Mouse (Mus musculus) lung, postnatal 25 days (tissue): ENCODE data around the gene Elavl3.

Experiments used
- DNase-seq: peaks from one replicate; pipeline ENCODE4 v3.0.0; 2022; ENCODE audit warnings: low spot score

Gene Elavl3

DNA sequence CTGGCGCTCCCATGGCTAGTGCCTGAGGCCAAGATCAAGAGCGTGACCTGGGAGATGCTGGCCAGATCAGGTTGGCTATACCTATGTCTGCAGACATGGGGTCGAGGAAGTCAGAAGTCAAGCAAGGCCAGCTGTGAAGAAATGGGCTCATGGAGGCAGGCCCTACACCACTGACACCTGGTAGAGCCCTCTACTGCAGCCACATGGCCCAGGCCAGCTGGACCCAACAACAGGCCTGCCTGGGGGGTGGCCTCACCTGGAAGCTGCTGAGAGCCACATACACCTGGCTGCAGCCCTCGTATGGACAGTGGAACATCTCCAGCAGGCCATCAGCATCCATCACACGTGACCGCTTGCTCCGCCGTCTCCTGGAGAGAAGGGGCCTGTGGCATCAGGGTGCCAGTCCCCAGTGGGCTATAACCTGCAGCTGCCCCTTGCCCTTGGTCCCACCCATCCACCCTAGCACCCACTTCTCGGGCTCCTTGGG is 5.3 kb upstream of the Elavl3 start:
- no peak for DNase-seq

DNA sequence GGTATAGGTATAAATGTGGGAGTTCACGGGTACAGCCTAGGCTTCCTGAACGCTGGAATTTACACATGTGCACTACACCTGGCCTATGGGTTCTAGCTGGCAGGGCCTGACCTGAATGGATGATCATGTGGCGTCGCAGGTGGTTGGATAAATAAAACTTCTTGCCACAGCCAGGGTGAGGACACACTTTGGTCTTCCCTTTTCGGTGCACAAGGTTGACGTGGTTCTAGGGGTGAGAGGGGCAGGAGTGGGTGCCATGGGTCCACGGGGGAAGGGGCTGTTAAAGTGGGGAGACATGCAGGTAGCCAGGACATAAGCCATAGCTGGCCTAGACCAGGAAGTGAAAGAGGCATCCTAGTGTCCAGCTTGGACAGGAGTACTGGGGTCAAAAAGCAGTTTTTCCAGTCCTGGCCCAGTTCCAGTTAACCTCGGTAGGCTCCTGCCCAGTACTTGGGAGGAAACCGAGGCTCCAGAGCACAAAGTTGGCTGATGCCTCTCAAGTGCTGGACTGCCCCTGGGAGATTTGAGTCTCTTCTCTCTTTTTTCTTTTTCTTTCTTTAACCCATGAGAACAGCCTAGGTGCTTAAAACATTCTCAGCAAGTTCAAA is 4.6 kb upstream of the Elavl3 start:
- DNase-seq, result no peak

DNA sequence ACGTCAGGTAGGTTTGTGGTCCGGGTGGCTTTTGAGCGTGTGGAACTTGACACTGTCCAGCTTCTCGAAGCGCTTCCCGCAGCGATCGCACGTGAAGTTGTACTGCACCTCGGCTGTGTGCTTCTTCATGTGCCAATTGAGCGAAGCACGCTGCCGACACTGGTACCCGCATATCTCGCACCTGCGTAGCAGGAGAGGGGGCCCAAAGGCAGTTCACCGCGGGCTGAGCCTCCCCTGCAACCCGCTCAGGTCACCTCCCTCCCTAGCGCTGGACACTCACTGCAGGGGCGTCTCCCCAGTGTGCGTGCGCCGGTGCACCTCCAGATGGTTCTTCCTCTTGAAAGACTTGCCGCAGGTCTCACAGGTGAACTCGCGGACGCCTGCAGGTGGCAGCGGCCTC is 3.9 kb upstream of the Elavl3 start:
- no peak for DNase-seq

DNA sequence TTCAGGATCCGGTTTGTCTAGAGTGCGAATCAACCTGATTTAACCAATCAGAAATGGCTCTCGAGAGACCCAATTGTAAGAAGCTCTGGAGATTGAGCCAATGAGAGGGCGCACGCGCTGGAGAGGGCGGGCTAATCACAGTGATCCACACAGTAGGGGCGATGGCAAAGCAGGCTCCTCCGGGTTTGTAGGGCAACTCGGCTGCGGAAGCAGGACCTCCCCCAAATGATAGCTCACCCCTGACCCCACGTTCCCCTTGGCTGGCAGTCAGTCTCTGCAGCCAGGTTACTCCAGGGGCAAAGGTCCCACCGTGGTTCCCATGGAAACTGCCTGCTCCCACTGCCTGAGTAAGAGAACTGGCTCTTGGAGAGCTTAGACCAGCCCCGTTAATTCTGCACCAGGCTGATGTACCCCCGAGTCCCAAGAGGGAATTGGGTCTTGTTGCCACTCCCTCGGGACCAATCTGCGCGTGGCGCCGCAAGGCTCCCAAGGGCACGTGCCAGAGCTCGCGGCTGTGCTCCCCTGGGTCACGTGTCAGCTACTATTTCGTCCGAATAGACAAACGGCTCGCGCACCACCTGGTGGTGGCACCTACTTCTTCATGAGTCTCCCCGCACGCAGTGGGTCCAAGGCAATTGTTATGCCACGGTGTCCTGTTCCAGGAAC is 2.7 kb upstream of the Elavl3 start:
- DNase-seq, result peak; percentile 57

DNA sequence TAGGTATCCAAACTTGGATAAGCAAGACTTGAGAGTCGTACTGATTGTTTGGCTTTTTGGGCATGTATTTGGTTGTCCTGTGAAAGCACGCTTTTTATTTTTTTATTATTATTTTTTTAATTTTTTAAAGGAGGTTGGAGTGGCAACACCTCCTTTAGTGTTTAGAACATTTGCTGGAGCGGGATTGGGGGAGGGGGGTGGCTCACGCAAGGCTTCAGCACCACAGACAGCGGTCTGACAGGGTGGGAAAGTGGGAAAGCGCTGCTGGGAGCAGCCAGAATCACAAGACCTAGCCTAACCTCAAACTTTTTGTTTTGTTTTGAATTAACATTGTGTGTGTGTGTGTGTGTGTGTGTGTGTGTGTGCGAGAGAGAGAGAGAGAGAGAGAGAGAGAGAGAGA is 1.8 kb upstream of the Elavl3 start:
- DNase-seq, result no peak

DNA sequence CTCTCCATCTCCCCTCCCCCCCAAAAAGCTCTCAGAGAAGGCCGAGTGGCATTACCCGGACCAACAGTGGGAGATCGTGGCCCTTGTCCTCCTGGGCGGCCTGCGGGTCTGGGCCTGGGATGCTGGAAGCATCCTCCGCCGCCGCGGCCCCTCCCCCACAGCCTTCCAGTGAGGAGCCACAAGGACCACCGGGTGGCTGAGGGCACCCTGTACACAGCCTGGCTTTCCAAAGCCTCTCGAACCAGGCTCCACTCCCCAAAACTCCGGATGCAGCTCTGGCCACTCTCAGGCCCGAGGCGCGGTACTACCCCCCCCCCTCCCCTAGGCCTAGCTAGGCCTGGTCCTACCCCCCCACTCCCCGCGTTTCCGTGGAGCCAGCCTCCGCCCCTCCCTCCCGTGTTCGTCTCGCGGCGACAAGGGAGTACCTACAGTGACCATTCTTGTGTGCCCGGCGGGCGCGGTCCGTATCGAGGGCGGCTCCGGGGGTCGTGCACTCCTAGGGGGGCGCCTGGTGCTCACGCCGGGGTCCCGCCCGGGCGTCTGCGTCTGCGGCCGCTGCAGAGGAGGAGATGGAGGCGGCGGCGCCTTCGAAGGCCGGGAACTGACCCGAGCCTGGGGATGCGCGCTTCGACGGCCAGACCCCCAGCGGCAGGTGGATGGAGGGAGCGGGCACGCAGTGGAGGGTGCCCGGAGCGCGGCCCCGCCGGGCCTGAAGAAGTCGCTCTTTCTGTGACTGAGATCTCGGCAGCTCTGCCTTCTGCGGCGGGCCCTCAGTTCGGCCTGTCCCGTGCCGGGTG is 464 bp downstream of the Elavl3 start:
- no peak for DNase-seq

DNA sequence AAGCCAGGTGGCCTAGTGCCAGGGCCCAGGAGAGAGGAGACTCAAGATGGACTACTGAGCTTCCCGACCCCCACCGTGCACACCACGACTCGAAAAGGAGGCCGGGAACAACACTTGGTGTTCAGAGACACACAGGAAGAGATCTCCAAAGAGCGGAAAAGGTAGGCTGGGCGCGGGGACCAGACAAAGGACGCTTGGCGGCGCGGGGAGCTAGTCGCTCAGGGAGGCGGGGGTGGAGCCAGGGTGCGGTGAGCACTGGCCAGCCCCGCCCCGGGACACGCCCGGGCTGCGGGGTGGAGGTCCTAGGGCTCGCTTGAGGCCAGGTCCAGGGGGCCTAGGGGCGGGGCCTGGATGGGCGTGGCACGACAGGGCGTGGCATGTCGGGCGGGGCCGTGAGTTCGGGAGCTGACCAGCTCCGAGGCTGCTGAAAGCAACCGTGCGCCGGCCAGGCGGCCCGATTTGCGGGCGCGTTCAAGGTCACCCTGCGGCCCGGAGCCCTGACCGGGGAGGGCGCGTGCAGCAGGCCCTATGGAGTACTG is 1.4 kb downstream of the Elavl3 start:
- DNase-seq, result peak; percentile 16

DNA sequence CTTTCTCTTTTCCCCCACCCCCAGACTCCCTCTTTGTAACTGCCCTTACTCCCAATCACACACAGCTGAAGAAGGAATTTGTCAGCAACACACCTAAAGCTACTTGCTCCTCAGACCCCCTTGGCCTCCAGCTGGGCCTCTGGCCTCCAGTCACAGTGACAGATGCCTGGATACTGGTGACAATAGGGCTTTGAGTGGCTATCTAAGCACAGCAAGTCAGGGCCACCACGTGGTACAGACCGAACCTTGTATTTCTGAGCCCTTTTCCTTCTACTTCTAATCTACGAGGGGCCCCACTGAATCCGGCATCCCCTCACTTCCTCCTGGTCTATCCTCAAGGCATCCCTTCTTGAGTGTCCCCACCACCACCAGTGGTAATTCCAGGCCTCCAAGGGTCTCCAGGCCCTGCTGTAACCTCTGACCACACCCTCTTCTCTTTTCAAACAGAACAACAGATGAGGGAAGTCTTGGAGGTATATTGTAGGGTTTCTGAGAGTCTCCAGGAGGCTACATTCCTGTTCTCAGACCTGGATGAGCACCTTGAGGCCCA is 2.0 kb downstream of the Elavl3 start:
- no peak for DNase-seq

DNA sequence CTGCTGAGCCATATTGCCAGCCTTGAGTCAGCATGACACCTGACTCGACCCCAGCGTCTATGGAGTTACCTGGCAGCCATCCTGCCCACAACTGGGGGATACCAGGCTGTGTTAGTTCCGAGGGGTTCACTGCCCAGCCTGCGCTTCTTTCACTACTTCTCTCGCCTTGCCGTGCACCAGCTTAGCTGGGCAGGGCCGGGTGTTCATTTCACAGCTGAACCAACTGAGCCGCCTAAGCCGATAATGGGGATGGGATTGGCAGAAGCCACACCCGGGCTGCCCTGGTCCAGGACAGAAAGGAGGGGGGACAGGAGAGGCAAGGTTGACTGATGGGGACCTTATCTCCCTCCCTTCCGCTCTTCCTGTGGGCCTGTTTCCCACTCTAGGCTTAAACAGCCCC is 2.5 kb downstream of the Elavl3 start:
- no peak for DNase-seq

DNA sequence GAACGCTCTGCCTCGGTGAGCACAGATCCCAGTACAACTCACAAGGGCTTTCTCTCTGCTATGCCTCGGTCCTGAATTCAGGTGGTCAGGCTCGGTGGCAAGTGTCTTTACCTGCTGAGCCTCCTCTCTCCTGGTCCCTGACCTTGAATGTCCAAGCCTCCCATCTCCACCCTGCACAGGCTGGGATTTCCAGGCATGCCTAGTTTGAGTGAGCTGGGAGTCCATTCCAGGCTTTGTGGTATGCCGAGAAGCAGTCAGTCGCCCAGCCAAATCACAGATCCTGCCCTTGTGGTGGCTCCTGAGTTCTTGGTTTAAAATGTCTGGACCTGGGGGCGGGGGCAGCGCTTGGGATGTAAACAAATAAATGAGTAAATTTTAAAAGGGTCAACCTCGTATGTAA is 4.5 kb downstream of the Elavl3 start:
- DNase-seq, result no peak

DNA sequence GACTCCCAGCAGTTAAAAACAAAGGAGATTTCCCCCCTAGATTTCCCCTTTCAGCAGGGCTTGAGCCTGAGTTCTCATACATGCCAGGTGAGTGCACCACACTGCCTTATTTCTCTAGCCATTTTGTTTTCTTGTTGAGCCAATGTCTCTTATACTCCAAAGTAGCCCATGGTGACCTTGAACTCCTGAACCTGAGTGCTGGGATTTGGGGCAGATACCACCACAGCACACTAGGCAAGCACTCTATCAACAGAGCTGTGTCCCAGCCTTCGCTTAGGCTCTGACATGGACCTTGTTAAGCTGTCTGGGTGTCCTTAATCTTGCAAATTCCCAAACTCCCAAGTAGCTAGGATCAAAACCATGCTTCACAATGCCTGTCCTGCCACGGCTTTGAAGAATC is 10.0 kb downstream of the Elavl3 start:
- no peak for DNase-seq

DNA sequence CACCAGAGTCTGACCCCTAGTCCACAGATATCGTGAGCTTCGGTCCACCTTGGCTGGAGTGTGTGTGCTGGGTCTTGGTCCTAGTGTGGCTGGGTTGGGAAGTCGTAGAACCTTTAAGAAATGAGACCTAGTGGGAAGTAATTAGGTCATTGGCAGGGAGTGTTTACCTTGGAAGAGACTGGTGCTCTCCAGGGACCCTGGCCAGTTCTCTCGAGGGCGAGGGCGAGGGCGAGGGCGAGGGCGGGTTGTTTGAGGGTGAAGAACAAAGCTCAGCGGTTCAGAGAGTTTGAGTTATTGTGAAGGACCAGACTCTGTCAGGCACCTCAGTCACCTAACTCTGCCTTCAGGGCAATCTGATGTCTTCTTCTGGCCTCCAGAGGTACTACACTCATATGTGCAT is 14.0 kb downstream of the Elavl3 start:
- DNase-seq, result no peak

DNA sequence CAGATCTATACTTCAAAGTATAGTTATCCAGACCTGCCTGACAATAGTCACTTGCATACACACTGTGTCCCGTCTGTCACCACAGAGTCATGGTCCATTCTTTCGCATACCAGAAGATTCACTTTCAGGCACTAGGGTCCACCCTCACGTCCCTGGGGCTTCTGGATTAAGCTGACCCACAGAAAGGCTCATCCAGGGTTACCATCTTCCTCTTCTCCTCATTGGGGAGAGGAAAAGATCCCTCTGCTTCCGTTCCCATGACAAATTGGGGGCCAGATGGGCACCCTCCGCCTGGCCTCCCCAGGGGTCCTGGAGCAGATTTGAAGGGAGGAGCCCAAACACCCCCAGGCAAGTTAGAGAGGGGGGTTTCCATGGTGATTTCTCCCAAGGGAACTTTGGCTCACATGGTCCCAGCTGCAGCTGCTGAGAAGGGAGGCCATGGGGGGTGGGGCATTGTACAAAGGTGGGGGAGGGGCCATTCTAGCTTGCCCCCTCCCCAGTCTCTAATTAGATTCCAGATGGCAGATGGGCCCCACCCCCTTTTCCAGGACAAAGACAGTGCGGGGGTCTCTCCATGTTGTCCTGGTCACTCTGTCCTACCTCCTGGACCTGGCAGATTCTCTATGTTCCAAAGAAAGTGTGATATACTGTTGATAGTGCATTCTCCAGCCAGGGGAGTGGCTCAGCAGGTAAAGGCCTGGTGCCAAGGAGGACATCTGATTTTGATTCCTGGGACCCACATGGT is 16.4 kb downstream of the Elavl3 start:
- no peak for DNase-seq

DNA sequence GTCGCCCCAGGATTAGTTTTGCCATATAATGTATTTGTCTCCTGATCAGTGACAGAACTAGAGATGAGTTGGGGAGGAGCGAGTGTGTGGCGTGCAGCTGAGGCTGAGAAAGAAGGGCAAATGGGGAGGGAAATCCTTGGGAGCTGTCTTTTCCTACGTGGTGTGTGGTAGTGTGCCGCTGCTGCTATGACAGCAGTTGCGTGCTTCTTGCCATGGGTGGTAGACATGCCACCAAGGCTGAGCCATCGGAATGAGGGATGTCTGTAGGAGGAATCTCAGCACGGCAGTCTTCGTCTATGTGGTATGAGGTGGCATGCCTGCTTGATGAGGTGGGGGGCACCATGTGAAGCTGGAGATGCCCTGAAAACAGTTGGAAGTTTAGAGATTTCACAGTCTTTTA is 21.4 kb downstream of the Elavl3 start:
- no peak for DNase-seq

DNA sequence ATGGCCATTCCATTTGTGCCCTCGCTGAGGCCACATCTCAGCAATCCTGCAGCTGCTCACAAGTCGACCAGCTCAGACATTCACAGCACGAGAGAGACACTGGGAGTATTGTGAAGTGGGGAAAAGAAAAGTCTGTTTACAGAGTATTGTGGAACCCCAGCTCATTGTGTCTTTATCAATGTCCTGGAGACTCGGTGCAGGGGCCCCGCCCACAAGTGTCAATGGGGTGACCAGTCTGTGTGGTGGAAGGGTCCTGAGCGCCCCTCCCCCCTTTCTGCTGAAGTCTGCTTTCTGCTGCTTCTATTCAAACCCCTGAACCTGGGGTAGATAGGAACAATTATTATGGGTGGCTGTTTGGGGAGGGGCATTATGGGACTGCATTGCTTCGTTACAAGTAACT is 23.4 kb downstream of the Elavl3 start:
- DNase-seq, result no peak

DNA sequence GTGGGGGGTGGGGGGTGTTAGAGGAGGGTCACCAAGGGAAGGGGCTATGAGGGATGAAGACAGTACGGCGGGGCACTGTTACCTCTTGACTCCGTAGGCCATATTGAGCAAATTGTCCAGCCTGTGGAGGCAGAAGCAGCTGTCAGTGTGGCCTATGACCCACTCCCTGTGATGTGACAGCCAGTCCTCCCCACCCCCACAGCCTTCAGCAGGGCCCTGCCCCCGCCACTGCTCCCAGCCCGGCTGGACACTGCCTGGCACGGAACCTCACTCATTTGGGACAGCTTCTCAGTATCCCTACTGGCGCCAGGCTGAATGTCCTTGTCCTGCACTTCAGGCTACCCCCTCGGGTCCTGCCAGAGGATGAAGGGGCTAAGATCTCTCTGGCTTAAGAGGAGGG is 27.2 kb downstream of the Elavl3 start:
- no peak for DNase-seq

DNA sequence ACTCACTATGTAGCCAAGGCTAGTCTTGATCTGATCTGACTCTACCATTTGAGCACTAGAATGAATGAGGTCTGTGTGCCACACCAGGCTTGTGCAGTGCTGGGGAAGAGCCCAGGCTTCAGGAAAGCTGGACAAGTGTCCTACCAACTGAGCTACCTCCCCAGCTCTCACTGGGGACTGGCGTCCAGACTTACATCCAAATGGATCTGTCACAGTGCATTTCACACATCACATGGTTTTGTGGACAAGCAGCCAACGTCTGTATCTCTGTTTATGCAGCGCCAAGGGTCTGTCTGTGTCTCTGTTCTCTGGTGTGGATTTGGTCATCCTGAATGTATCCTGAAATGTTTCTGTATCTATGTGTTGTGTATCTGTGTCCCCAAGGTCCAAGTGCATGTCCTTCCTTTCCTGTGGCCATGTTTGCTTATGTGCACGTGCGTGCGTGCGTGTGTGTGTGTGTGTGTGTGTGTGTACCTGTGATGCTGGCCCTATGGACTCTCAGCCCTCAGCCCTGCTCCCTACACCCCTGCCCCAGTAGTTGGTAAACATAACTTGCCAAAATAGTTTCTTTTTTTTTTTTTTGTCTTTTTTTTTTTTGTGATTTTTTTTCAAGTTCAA is 34.5 kb downstream of the Elavl3 start:
- DNase-seq, result no peak

DNA sequence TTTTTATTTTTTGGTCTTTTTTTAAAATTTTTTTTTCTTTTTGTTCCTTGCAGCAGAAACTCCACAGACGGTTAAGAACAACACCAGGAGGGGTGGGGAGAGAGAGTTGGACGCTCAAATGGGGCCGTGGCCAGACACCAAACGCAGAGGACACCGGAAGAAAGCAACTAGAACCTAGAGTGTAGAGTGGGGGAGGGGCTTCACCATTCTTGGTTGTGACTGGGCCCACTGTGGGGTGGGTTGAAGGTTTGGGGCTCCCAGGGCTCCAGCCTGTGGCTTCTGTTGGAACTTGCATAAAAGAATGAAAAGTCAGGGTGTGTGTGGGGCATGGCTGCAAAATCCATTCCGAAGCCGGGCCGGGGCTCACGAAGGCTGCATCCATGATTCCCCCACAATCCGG is 35.6 kb downstream of the Elavl3 start:
- no peak for DNase-seq

DNA sequence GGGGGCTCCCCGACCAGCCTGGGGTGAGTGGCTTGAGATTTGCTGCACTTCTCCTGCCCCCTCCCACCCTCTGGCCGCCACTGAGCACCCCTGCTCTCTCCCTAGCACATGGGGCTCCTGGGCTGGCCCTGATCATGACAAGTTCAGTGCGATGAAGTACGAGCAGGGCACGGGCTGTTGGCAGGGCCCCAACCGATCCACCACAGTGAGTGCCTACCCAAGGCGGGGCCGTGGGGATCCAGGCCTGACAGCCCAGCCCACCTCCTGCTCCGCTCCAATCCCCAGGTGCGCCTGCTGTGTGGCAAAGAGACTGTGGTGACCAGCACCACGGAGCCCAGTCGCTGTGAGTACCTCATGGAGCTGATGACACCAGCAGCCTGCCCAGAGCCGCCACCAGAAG is 39.1 kb downstream of the Elavl3 start:
- no peak for DNase-seq

DNA sequence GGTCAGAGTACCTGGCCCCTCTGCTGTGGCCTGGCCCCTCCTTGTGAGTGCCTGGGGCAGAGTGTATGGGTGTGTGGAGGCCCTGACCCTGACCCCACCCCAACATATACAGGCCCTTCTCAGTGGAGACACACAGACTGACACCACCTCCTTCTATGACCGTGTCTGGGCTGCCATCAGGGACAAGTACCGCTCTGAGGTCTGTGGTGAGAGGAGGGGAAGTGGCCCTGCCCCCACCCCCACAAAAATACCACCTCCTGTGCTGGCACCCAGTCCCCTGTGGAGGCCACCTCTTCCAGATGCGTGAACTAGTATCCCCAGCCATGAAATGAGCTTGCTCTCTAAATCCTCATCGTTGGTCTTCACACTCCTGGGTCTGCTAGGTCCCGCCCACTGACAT is 40.8 kb downstream of the Elavl3 start:
- no peak for DNase-seq

DNA sequence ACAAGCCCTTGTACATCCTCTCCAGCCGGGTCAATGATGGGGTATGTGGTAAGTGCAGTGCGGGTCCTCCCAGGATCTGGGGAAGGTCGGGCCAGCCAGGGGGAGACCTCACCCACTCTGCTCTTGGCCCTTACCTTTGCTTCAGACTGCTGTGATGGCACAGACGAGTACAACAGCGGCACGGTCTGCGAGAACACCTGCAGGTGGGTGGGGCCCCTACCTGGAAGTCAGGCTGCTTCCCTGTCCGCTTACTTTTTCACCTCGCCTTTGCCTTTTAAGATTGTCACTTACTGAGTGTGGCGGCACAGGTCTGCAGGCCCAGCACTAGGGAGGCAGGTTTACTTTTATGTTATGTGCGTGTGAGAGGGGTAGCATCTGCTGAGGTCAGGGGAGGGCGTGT is 47.3 kb downstream of the Elavl3 start:
- DNase-seq, result no peak

DNA sequence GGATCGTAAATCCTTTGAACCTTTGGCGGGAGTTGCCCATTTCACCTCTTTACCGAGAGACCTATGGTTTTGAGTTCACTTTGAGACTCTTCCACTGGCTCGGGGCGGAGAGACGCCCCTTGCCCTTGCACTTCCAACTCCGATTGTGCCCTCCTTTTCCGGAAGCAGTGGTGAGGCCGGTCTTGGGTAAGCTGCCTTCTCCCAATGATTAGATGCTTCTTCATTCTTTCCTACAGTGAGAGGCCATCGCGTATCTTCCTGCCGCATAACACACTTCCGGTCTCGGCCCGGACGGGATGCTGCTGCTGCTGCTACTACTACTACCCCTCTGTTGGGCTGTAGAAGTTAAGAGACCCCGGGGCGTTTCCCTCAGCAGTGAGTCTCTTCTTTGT is 48.7 kb downstream of the Elavl3 start:
- DNase-seq, result no peak
